Mouse (Mus musculus) erythroblast, embryonic 14.5 days (primary cell): ENCODE measurements around the gene Spdye4b. TPM values are rescaled to one million over a fixed set of nuclear protein-coding genes. Genes with fewer than 3 reads are reported as not detected.

Experiments used
- H3K27me3 ChIP-seq: 2 replicates; pipeline ENCODE4 v1.6.1; 2012; ENCODE audit warnings: inconsistent platforms; ENCODE audit not compliant: control insufficient read depth
- H3K36me3 ChIP-seq: 2 replicates; pipeline ENCODE4 v1.6.1; 2012; ENCODE audit warnings: mild to moderate bottlenecking, inconsistent platforms; ENCODE audit not compliant: control insufficient read depth
- H3K4me1 ChIP-seq: 2 replicates; pipeline ENCODE4 v1.6.1; 2012; ENCODE audit warnings: inconsistent platforms; ENCODE audit not compliant: control insufficient read depth
- H3K4me3 ChIP-seq: replicated peaks from 2 replicates; pipeline ENCODE3; 2012; ENCODE audit warnings: moderate library complexity, mild to moderate bottlenecking, inconsistent platforms
- H3K9me3 ChIP-seq: 2 replicates; pipeline ENCODE4 v1.6.1; 2012; ENCODE audit warnings: low read length, inconsistent platforms, mixed read lengths; ENCODE audit not compliant: control insufficient read depth
- GATA1 ChIP-seq: IDR thresholded peaks from 2 replicates; pipeline ENCODE4 v1.6.1; 2012; ENCODE audit warnings: low read length, inconsistent platforms, mixed read lengths
- TAL1 ChIP-seq: IDR thresholded peaks from 3 replicates; pipeline ENCODE4 v1.6.1; 2012; ENCODE audit warnings: low read length, inconsistent platforms, mixed read lengths
- polyA plus RNA-seq: library from polyadenylated mRNA; stranded (reverse); fragments of >175 nt; gene quantifications from 2 replicates; pipeline ENCODE4 v1.2.3, GENCODE M21; 2012

Gene Spdye4b
- polyA plus RNA-seq, 1 experiment: not detected

- TF ChIP-seq TAL1 (no peak), GATA1 (no peak)
- no peak overlapping the region for H3K4me3 ChIP-seq
These were observed 15.7 kb downstream of the Spdye4b start for GRCm38 (mm10) chr5:143196506-143196905.

DNA sequence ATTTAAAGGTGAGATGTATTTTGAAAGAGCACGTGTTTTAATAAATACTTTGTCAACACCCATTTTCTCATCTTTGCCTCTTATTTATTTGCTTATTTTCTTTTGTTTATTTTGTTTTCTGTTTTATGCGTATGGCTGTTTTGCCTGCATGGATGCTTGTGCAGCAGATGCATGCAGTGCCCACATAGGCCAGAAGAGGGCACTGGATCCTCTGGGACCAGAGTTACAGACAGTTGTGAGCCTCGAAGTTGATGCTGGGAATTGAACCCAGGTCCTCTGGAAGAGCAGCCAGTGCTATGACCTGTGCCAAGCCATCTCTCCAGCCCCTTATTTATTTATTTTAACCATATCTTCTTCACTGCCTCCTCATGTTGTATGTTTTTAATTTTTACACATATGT is 24.2 kb downstream of the Spdye4b start:
- no peaks in the 10 kb centered on the region for H3K27me3 ChIP-seq
- no peak overlapping the region for H3K4me3 ChIP-seq
- H3K9me3 ChIP-seq: peaks cover 15% of the 10 kb centered on the region

More at GRCm38 (mm10) chr5:143196506-143196905, 15.7 kb downstream of the Spdye4b start:
- Histone ChIP-seq H3K36me3 (no peaks in the 10 kb centered on the region), H3K9me3 (peaks cover 9% of the 10 kb centered on the region), H3K4me1 (no peaks in the 10 kb centered on the region), H3K27me3 (no peaks in the 10 kb centered on the region)

GRCm38 (mm10) chr5:143213832-143214231 is 33.0 kb downstream of the Spdye4b start:
- no peak for TF ChIP-seq GATA1
- TF ChIP-seq TAL1: no peak
- H3K36me3 ChIP-seq: no peaks in the 10 kb centered on the region
- H3K4me1 ChIP-seq: no peaks in the 10 kb centered on the region
- no peaks in the 10 kb centered on the region for H3K27me3 ChIP-seq
- no peak overlapping the region for H3K4me3 ChIP-seq
- H3K9me3 ChIP-seq: peaks cover 2% of the 10 kb centered on the region

More for the DNA sequence above, 24.2 kb downstream of the Spdye4b start:
- Histone ChIP-seq H3K36me3 (no peaks in the 10 kb centered on the region), H3K4me1 (no peaks in the 10 kb centered on the region)
- TF ChIP-seq TAL1 (no peak), GATA1 (no peak)

- no peak for TF ChIP-seq TAL1
- TF ChIP-seq GATA1: no peak
- no peak overlapping the region for H3K4me3 ChIP-seq
- no peaks in the 10 kb centered on the region for H3K27me3 ChIP-seq
- H3K9me3 ChIP-seq: no peaks in the 10 kb centered on the region
- H3K4me1 ChIP-seq: no peaks in the 10 kb centered on the region
- H3K36me3 ChIP-seq: no peaks in the 10 kb centered on the region
These were observed 40.2 kb downstream of the Spdye4b start for GRCm38 (mm10) chr5:143220996-143221395.

- no peaks in the 10 kb centered on the region for H3K9me3 ChIP-seq
- H3K4me1 ChIP-seq: no peaks in the 10 kb centered on the region
- no peaks in the 10 kb centered on the region for H3K27me3 ChIP-seq
- no peak overlapping the region for H3K4me3 ChIP-seq
- no peaks in the 10 kb centered on the region for H3K36me3 ChIP-seq
- TF ChIP-seq GATA1 (no peak), TAL1 (no peak)
These were observed 41.5 kb downstream of the Spdye4b start for GRCm38 (mm10) chr5:143222287-143222686.

DNA sequence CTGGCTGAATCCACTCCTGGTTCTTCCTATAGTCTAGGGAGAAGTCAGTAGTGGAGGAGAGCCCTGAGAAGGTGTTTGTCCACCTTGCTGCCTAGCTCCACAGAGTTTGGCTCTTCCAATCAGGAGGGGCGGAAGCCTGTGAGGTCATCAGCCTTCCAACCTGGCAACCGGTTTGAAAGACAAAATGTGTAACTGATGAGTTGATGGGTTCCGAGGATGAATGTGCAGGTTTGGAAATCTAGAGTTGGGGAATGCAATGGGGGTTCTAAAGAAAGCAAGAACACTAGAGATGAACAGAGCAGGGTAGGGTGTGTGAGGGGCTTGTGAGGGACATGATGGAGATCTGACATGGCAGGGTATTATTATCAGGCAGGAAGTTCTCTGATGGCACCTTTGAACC is 46.0 kb downstream of the Spdye4b start, which contains the start of gene Spdye4a:
Gene Spdye4a (minus strand): TSS at position 101 of the 400 bp plus-strand sequence.
- Histone ChIP-seq H3K27me3 (peaks cover 3% of the 10 kb centered on the region), H3K4me1 (no peaks in the 10 kb centered on the region), H3K36me3 (no peaks in the 10 kb centered on the region), H3K4me3 (no peak within 1 kb of the TSS), H3K9me3 (no peaks in the 10 kb centered on the region)
- TF ChIP-seq GATA1 (no peak), TAL1 (no peak)

- Histone ChIP-seq H3K27me3 (no peaks in the 10 kb centered on the region), H3K36me3 (peaks cover 7% of the 10 kb centered on the region), H3K4me3 (peak within 1 kb of the TSS; percentile 69), H3K9me3 (no peaks in the 10 kb centered on the region), H3K4me1 (peaks cover 18% of the 10 kb centered on the region)
- no peak for TF ChIP-seq GATA1
These were observed 54.3 kb downstream of the Spdye4b start, which contains the start of gene Zfp12 for GRCm38 (mm10) chr5:143235028-143235693. Zfp12 (plus strand) TSS chr5:143235163.

- Histone ChIP-seq H3K27me3 (no peaks in the 10 kb centered on the region), H3K9me3 (no peaks in the 10 kb centered on the region), H3K4me1 (peaks cover 18% of the 10 kb centered on the region), H3K4me3 (peak overlapping the region; percentile 69), H3K36me3 (peaks cover 15% of the 10 kb centered on the region)
- TF ChIP-seq TAL1: no peak
- no peak for TF ChIP-seq GATA1
These were observed 55.2 kb downstream of the Spdye4b start for GRCm38 (mm10) chr5:143236036-143236435.

DNA sequence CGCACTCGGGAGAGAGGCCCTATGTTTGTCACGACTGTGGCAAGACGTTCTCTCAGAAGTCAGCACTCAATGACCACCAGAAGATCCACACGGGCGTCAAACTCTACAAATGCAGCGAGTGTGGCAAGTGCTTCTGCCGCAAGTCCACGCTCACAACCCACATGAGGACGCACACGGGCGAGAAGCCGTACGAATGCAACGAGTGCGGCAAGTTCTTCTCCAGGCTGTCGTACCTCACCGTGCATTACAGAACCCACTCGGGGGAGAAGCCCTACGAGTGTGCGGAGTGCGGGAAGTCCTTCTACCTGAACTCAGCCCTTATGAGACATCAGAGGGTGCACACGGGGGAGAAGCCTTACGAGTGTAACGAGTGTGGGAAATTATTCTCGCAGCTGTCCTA is 64.1 kb downstream of the Spdye4b start:
- Histone ChIP-seq H3K4me1 (no peaks in the 10 kb centered on the region), H3K4me3 (no peak overlapping the region), H3K36me3 (peaks cover 64% of the 10 kb centered on the region), H3K9me3 (peaks cover 11% of the 10 kb centered on the region), H3K27me3 (no peaks in the 10 kb centered on the region)
- TF ChIP-seq GATA1 (no peak), TAL1 (no peak)
